Comparison of ENCODE assay signal across 8 mouse cellular contexts in the genomic region with DNA sequence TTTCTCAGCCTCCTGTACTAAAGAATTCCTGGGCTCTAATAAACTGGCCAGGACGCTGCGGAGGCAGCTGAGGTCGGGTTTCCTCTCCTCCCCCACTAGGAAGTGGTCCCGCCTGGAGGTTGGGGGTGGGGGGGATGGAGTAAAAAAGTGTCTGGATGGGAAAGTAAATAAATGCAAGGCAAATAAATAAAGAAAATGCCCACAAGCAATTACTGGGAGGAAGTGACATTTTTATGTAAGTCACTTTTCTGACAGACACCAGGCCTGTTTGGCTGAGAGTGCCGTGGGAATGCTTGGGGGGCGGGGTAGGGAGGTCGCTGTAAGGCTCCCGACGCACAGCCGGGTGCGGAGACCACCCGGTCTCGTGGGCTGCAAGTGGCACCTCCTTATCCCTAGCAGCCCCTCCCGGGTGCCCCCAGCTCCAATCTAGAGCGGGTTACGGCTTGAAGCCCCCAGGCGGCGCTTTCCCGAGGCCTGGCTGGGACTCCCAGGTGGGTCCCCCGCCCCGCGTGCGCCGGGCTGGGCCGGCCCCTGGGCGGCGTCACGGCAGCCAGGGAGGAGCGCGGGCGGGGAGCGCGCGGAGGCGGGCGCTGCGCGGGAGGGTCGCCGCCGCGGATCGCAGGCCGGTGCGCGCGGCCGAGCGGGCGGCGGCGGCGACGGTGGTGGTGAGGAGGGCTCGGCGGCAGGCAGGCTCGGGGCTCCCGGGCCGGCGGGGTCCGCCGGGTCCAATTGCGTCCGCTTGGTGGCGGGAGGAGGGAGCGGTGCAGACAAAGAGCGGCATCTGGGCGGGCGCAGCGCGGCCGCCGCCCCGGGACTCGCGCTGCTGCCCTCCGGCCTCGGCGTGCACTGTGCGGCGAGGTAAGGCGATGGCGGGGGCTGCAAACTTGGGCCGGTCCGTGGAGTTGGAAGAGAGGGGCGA. TPM values are rescaled to one million over a fixed set of nuclear protein-coding genes. Genes with fewer than 3 reads are reported as not detected.
DNase-seq lines count a peak whose midpoint lies in the region; ATAC-seq lines count a peak whose summit lies in the region.

No protein-coding gene starts in this region.

- H3K36me3 ChIP-seq in hindbrain, embryonic 12.5 days: no peaks in the 10 kb centered on the region

- WGBS in hindbrain, embryonic 12.5 days: under 1% methylated on average over 48 of the region's 86 CpGs

- peak; percentile 93 for ATAC-seq in hindbrain, embryonic 12.5 days (ENCODE audit: low FRiP score)

- H3K9ac ChIP-seq in hindbrain, embryonic 12.5 days: peak overlapping the region; percentile 96

- H3K9me3 ChIP-seq in hindbrain, embryonic 12.5 days (replicated peaks): no peaks in the 10 kb centered on the region

- DNase-seq in NIH3T3 (ENCODE audit: low read depth): peak; percentile 79
- peak; percentile 79 for DNase-seq in cerebellum, adult 9-10 months
- peak; percentile 41 to 61 for DNase-seq in frontal cortex, postnatal 14 days (ENCODE audit: low spot score in 2 of 2)
- DNase-seq in layer of hippocampus, postnatal 25 days (ENCODE audit: extremely low spot score in 1 of 2, low spot score in 1 of 2): peak; percentile 57 to 69
- peak; percentile 78 for DNase-seq in lung, postnatal 36 days
- DNase-seq in retina, postnatal 7 days (ENCODE audit: low read depth, low spot score): peak; percentile 67
- DNase-seq in urinary bladder, adult 2 months (ENCODE audit: low spot score): peak; percentile 75

- H3K4me2 ChIP-seq in hindbrain, embryonic 12.5 days (replicated peaks): peak overlapping the region; percentile 92

- H3K4me1 ChIP-seq in hindbrain, embryonic 12.5 days: peaks cover 26% of the 10 kb centered on the region

- no peaks in the 10 kb centered on the region for H3K27me3 ChIP-seq in hindbrain, embryonic 12.5 days

- peak overlapping the region; percentile 96 for H3K27ac ChIP-seq in hindbrain, embryonic 12.5 days

- H3K4me3 ChIP-seq in hindbrain, embryonic 12.5 days: peak overlapping the region; percentile 98

RNA-seq across cellular contexts. Expression of gene Nck2, which starts 1.1 kb away (rescaled TPM):
- 53.8 and 54.4 TPM in 2 replicates for polyA plus RNA-seq in hindbrain, embryonic 12.5 days (2016; fragmentation: Nextera tagmentation; extraction: Ambion mirVana)
- total RNA-seq in layer of hippocampus, postnatal 25 days (2021): 10 to 100 TPM; 54.3 to 61.0 TPM
- 30.4 and 32.4 TPM in 2 replicates for polyA plus RNA-seq in urinary bladder, adult 2 months (2012; rRNA removed)

Comparison
In these comparisons a context has a peak if more than half of its experiments do, and no peak if none do; other contexts are left out.
1. Peak in every context shown above with its lines: DNase-seq, ATAC-seq, H3K4me3 ChIP-seq and H3K27ac ChIP-seq.